Mouse (Mus musculus) myocyte (in vitro differentiated cells): Measurements from ENCODE around the gene Tmem107.

Experiments
- POLR2A ChIP-seq: IDR thresholded peaks from one replicate; pipeline ENCODE4 v1.6.1; 2011; ENCODE audit warnings: low read depth, mild to moderate bottlenecking, control low read depth, moderate library complexity; ENCODE audit not compliant: insufficient read length
- USF1 ChIP-seq: IDR thresholded peaks from one replicate; pipeline ENCODE4 v1.6.1; 2011; ENCODE audit warnings: low read depth, mild to moderate bottlenecking, control low read depth, moderate library complexity

GRCm38 (mm10) chr11:69105796-69106195 is 35.2 kb downstream of the Tmem107 start:
- TF ChIP-seq POLR2A (no peak), USF1 (no peak)
